Mouse (Mus musculus) hematopoietic multipotent progenitor cell, adult 10-12 weeks (in vitro differentiated cells): ENCODE data around the gene Nr1h5. TPM values are rescaled to one million over a fixed set of nuclear protein-coding genes. Genes with fewer than 3 reads are reported as not detected.

Experiments
- polyA plus RNA-seq: library from polyadenylated mRNA; stranded (reverse); fragments of >175 nt; gene quantifications from 2 replicates; pipeline ENCODE4 v1.2.3, GENCODE M21; 2012; ENCODE audit warnings: low replicate concordance

Nr1h5 gene
- not detected in 2 replicates for polyA plus RNA-seq

DNA sequence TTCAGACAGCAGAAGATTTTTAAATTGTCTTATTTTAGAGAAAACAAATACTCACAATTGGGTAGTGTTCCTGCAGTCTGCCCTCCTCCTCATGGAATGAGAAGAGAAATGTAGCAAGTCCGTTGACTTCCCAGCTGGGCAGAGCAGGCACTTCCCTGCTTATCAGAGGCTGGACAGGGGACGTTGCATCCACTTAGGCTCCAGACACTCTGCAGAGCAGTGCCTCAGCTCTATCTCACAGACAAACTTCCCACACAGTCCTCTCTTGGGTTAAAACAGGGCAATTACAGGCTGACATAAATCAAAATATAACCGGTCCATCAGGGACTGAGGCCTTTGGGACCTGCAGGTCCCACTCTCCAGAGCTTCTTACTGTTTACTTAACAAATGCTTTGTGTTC lies at the start of gene Nr1h5:
TSS of gene Nr1h5 (minus strand) at position 101 of the 400 bp plus-strand sequence.

DNA sequence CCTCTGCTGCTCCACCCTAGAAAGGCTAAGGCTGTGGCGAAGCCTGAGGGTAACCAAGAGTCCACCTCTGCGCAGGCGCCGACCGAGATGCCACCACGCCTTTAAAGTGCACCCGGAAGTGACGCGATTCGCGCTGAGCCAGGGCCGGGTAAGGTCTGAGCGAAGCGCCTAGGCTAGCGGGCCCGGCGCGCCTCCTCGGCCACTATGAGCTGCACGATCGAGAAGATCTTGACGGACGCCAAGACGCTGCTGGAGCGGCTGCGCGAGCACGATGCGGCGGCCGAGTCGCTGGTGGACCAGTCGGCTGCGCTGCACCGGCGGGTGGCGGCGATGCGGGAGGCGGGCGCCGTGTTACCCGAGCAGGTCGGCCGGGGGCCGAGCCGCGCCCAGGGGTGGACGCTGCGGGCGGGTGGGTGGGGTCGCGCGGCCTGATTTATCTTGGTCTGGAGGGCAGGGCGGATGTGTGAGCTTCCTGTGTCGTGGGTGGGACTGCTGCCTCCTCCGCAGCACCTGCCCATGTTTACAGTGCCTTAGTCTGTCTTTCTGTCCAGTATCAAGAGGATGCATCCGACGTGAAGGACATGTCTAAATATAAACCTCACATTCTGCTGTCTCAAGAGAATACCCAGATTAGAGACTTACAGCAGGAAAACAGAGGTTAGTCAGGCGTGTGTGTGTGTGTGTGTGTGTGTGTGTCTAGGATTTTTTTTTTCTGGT lies 31.8 kb upstream of the Nr1h5 start, which contains the start of gene Sike1:
TSS of gene Sike1 (plus strand) at position 104 of the 717 bp plus-strand sequence.

DNA sequence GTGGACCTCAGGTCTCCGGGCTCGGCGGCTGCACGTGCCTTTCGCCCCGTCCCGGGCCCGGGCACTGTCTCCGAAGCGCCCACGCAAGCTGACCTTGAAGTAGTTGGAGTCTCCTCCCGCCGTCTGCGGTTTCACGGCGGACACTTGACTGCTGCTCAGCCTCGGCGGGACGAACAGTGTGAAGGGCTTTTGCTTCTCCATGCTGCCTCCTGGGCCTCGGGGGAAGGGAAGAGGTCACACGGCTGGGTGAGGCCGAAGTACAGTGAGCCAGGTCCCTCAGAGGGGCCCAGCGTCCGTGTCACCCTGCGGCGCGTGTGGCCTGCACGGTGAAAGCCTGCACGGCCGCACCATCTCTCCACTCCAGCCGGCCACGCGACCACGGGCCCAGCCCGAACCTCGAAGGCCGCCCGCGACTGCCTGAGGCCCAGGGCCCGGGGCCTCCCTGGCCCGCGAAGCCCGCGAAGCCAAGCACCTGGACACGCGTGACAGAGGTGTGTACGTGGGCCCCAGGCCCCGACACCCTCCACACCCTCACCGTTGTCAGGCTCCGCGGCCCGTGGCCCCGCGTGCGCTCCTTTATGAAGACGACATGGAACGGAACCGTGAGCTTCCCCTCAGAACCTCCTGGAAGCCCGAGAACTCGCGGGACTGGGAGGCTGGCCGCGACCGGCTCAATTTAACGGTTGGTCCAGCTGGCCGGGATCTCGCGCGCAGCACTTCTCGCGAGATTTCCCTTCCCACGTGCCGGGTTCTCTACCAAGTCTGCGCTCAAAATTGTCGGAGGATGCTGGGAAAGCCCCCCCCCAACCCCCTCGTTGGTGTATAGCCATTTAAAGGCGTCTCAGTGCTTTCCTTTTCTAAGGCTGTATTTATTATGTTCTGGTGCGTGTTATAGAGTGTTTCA lies 28.2 kb downstream of the Nr1h5 start, which contains the start of gene Sycp1:
TSS of gene Sycp1 (minus strand) at position 650 of the 904 bp plus-strand sequence.

Other genes starting within 250 kb of the Nr1h5 start
- gene Tspan2, start 229.6 kb downstream of the Nr1h5 start, polyA plus RNA-seq: 0.61 and 2.1 TPM in 2 replicates
- gene Tshb, start 181.4 kb downstream of the Nr1h5 start, polyA plus RNA-seq: not detected in 2 replicates
- not detected in 2 replicates for gene Sycp1, start 28.0 kb downstream of the Nr1h5 start, polyA plus RNA-seq
- gene Sike1, start 31.6 kb upstream of the Nr1h5 start, polyA plus RNA-seq: 9.1 and 13.3 TPM in 2 replicates
- 6.7 and 17.6 TPM in 2 replicates for gene Csde1, start 56.3 kb upstream of the Nr1h5 start, polyA plus RNA-seq
- gene Nras, start 94.2 kb upstream of the Nr1h5 start, polyA plus RNA-seq: 4.2 and 4.6 TPM in 2 replicates
- 0.05 and 0.44 TPM in 2 replicates for gene Ampd1, start 109.9 kb upstream of the Nr1h5 start, polyA plus RNA-seq
- 0.03 and 0.59 TPM in 2 replicates for gene Dennd2c, start 138.5 kb upstream of the Nr1h5 start, polyA plus RNA-seq
- 48.3 and 91.5 TPM in 2 replicates for gene Bcas2, start 207.5 kb upstream of the Nr1h5 start, polyA plus RNA-seq